Mouse (Mus musculus): ENCODE measurements around the gene Trrap. TPM values are rescaled to one million over a fixed set of nuclear protein-coding genes. Genes with fewer than 3 reads are reported as not detected.

The Trrap gene
- polyA plus RNA-seq, 1 experiment, result 204 TPM

- H3K36me3 ChIP-seq (ENCODE audit: control insufficient read depth, insufficient read depth, low read length), result peaks cover 22% of the 10 kb centered on the region
- no peak overlapping the region for H3K4me3 ChIP-seq (ENCODE audit: control insufficient read depth, insufficient read depth, low read length)
- H3K4me1 ChIP-seq (replicated peaks; ENCODE audit: control insufficient read depth, insufficient read depth, low read length), result no peaks in the 10 kb centered on the region
- 97% methylated on average over 15 of the region's 15 CpGs for WGBS
- no peak overlapping the region for H3K27ac ChIP-seq (ENCODE audit: control insufficient read depth, insufficient read depth, low read length)
- no peak for DNase-seq
- TF ChIP-seq CTCF (IDR thresholded peaks at IDR 0.05; ENCODE audit: borderline replicate concordance, control insufficient read depth, extremely low read depth, insufficient read depth, low read length, poor library complexity) (no peak), POLR2A (IDR thresholded peaks at IDR 0.05; ENCODE audit: control insufficient read depth, extremely low read depth, insufficient read depth, low read length, poor library complexity) (no peak)
- no peaks in the 10 kb centered on the region for H3K27me3 ChIP-seq (ENCODE audit: control insufficient read depth, insufficient read depth, low read length)
These were observed 91.0 kb downstream of the Trrap start for GRCm38 (mm10) chr5:144858527-144858926.

- DNase-seq, result no peak
- WGBS, result 97% methylated on average over 9 of the region's 9 CpGs
- H3K27ac ChIP-seq (ENCODE audit: control insufficient read depth, insufficient read depth, low read length), result no peak overlapping the region
- no peaks in the 10 kb centered on the region for H3K27me3 ChIP-seq (ENCODE audit: control insufficient read depth, insufficient read depth, low read length)
- no peak overlapping the region for H3K4me3 ChIP-seq (ENCODE audit: control insufficient read depth, insufficient read depth, low read length)
- peaks cover 18% of the 10 kb centered on the region for H3K36me3 ChIP-seq (ENCODE audit: control insufficient read depth, insufficient read depth, low read length)
- TF ChIP-seq POLR2A (IDR thresholded peaks at IDR 0.05; ENCODE audit: control insufficient read depth, extremely low read depth, insufficient read depth, low read length, poor library complexity) (no peak), CTCF (IDR thresholded peaks at IDR 0.05; ENCODE audit: borderline replicate concordance, control insufficient read depth, extremely low read depth, insufficient read depth, low read length, poor library complexity) (no peak)
- H3K4me1 ChIP-seq (replicated peaks; ENCODE audit: control insufficient read depth, insufficient read depth, low read length), result no peaks in the 10 kb centered on the region
These were observed 91.8 kb downstream of the Trrap start for GRCm38 (mm10) chr5:144859284-144859683.

GRCm38 (mm10) chr5:144860913-144861312, 93.4 kb downstream of the Trrap start:
- WGBS, result 98% methylated on average over 8 of the region's 8 CpGs
- no peak for TF ChIP-seq POLR2A (IDR thresholded peaks at IDR 0.05; ENCODE audit: control insufficient read depth, extremely low read depth, insufficient read depth, low read length, poor library complexity)
- no peak for TF ChIP-seq CTCF (IDR thresholded peaks at IDR 0.05; ENCODE audit: borderline replicate concordance, control insufficient read depth, extremely low read depth, insufficient read depth, low read length, poor library complexity)
- H3K4me1 ChIP-seq (replicated peaks; ENCODE audit: control insufficient read depth, insufficient read depth, low read length), result no peaks in the 10 kb centered on the region

GRCm38 (mm10) chr5:144866923-144867322, 99.4 kb downstream of the Trrap start:
- Histone ChIP-seq H3K27ac (ENCODE audit: control insufficient read depth, insufficient read depth, low read length) (no peak overlapping the region), H3K4me1 (replicated peaks; ENCODE audit: control insufficient read depth, insufficient read depth, low read length) (no peaks in the 10 kb centered on the region), H3K27me3 (ENCODE audit: control insufficient read depth, insufficient read depth, low read length) (no peaks in the 10 kb centered on the region), H3K36me3 (ENCODE audit: control insufficient read depth, insufficient read depth, low read length) (no peaks in the 10 kb centered on the region), H3K4me3 (ENCODE audit: control insufficient read depth, insufficient read depth, low read length) (no peak overlapping the region)
- DNase-seq, result no peak
- peak; percentile 45; the same call in 1 of the 2 replicates for TF ChIP-seq CTCF (IDR thresholded peaks at IDR 0.05; ENCODE audit: borderline replicate concordance, control insufficient read depth, extremely low read depth, insufficient read depth, low read length, poor library complexity)
- TF ChIP-seq POLR2A (IDR thresholded peaks at IDR 0.05; ENCODE audit: control insufficient read depth, extremely low read depth, insufficient read depth, low read length, poor library complexity), result no peak
- 68% methylated on average over 8 of the region's 8 CpGs for WGBS

More at GRCm38 (mm10) chr5:144860913-144861312, 93.4 kb downstream of the Trrap start:
- Histone ChIP-seq H3K27ac (ENCODE audit: control insufficient read depth, insufficient read depth, low read length) (no peak overlapping the region), H3K36me3 (ENCODE audit: control insufficient read depth, insufficient read depth, low read length) (peaks cover 16% of the 10 kb centered on the region), H3K4me3 (ENCODE audit: control insufficient read depth, insufficient read depth, low read length) (no peak overlapping the region), H3K27me3 (ENCODE audit: control insufficient read depth, insufficient read depth, low read length) (no peaks in the 10 kb centered on the region)
- DNase-seq, result no peak

GRCm38 (mm10) chr5:144869466-144869865, 101.9 kb downstream of the Trrap start:
- Histone ChIP-seq H3K4me3 (ENCODE audit: control insufficient read depth, insufficient read depth, low read length) (no peak overlapping the region), H3K36me3 (ENCODE audit: control insufficient read depth, insufficient read depth, low read length) (no peaks in the 10 kb centered on the region), H3K27me3 (ENCODE audit: control insufficient read depth, insufficient read depth, low read length) (no peaks in the 10 kb centered on the region), H3K4me1 (replicated peaks; ENCODE audit: control insufficient read depth, insufficient read depth, low read length) (no peaks in the 10 kb centered on the region), H3K27ac (ENCODE audit: control insufficient read depth, insufficient read depth, low read length) (no peak overlapping the region)
- no peak for TF ChIP-seq CTCF (IDR thresholded peaks at IDR 0.05; ENCODE audit: borderline replicate concordance, control insufficient read depth, extremely low read depth, insufficient read depth, low read length, poor library complexity)
- TF ChIP-seq POLR2A (IDR thresholded peaks at IDR 0.05; ENCODE audit: control insufficient read depth, extremely low read depth, insufficient read depth, low read length, poor library complexity), result no peak
- WGBS, result 94% methylated on average over 7 of the region's 7 CpGs
- DNase-seq, result no peak

GRCm38 (mm10) chr5:144870782-144871181, 103.2 kb downstream of the Trrap start:
- 27% methylated on average over 7 of the region's 7 CpGs for WGBS
- Histone ChIP-seq H3K4me3 (ENCODE audit: control insufficient read depth, insufficient read depth, low read length) (no peak overlapping the region), H3K36me3 (ENCODE audit: control insufficient read depth, insufficient read depth, low read length) (no peaks in the 10 kb centered on the region), H3K4me1 (replicated peaks; ENCODE audit: control insufficient read depth, insufficient read depth, low read length) (no peaks in the 10 kb centered on the region), H3K27me3 (ENCODE audit: control insufficient read depth, insufficient read depth, low read length) (no peaks in the 10 kb centered on the region), H3K27ac (ENCODE audit: control insufficient read depth, insufficient read depth, low read length) (no peak overlapping the region)
- DNase-seq, result no peak
- TF ChIP-seq CTCF (IDR thresholded peaks at IDR 0.05; ENCODE audit: borderline replicate concordance, control insufficient read depth, extremely low read depth, insufficient read depth, low read length, poor library complexity) (no peak), POLR2A (IDR thresholded peaks at IDR 0.05; ENCODE audit: control insufficient read depth, extremely low read depth, insufficient read depth, low read length, poor library complexity) (no peak)

- Histone ChIP-seq H3K36me3 (ENCODE audit: control insufficient read depth, insufficient read depth, low read length) (no peaks in the 10 kb centered on the region), H3K27me3 (ENCODE audit: control insufficient read depth, insufficient read depth, low read length) (no peaks in the 10 kb centered on the region), H3K27ac (ENCODE audit: control insufficient read depth, insufficient read depth, low read length) (no peak overlapping the region), H3K4me1 (replicated peaks; ENCODE audit: control insufficient read depth, insufficient read depth, low read length) (no peaks in the 10 kb centered on the region), H3K4me3 (ENCODE audit: control insufficient read depth, insufficient read depth, low read length) (no peak overlapping the region)
- no peak for TF ChIP-seq CTCF (IDR thresholded peaks at IDR 0.05; ENCODE audit: borderline replicate concordance, control insufficient read depth, extremely low read depth, insufficient read depth, low read length, poor library complexity)
- no peak for TF ChIP-seq POLR2A (IDR thresholded peaks at IDR 0.05; ENCODE audit: control insufficient read depth, extremely low read depth, insufficient read depth, low read length, poor library complexity)
- DNase-seq, result no peak
- 98% methylated on average over 1 of the region's 1 CpGs for WGBS
These were observed 104.2 kb downstream of the Trrap start for GRCm38 (mm10) chr5:144871775-144872174.

Measured in thymus, adult 2 months (tissue).